Mouse (Mus musculus) E14TG2a.4 (cell line): ENCODE data around the gene Pot1b.
A peak's percentile ranks its signal among the peaks of the same experiment; 100 is the strongest.

Source experiments
- H3K27me3 ChIP-seq: 2 replicates; pipeline ENCODE4 v1.6.1; 2014; ENCODE audit warnings: low read length, control low read depth; ENCODE audit not compliant: insufficient read depth
- H3K36me3 ChIP-seq: 2 replicates; pipeline ENCODE4 v1.6.1; 2014; ENCODE audit warnings: low read length, control low read depth; ENCODE audit not compliant: insufficient read depth
- H3K4me1 ChIP-seq: replicated peaks from 2 replicates; pipeline ENCODE4 v1.6.1; 2014; ENCODE audit warnings: low read depth, low read length, control low read depth
- H3K4me3 ChIP-seq: replicated peaks from 2 replicates; pipeline ENCODE4 v1.5.1; 2014; ENCODE audit warnings: mild to moderate bottlenecking, low read length
- H3K9me3 ChIP-seq: 2 replicates; pipeline ENCODE4 v1.6.1; 2014; ENCODE audit warnings: low read length, control low read depth
- CTCF ChIP-seq: conservative IDR thresholded peaks from 2 replicates; pipeline ENCODE4 v1.5.1; 2014; ENCODE audit warnings: low read length
- NANOG ChIP-seq: IDR thresholded peaks from 2 replicates; pipeline ENCODE4 v1.6.1; 2014; ENCODE audit warnings: borderline replicate concordance, low read length, mixed read lengths
- POU5F1 ChIP-seq: IDR thresholded peaks from 2 replicates; pipeline ENCODE4 v1.6.1; 2014; ENCODE audit warnings: low read length, borderline replicate concordance

Pot1b gene

GRCm38 (mm10) chr17:55711984-55712811 is at the start of gene Pot1b:
Pot1b (minus strand) TSS chr17:55712628.
- Histone ChIP-seq H3K27me3 (no peaks in the 10 kb centered on the region), H3K9me3 (peaks cover 39% of the 10 kb centered on the region), H3K4me3 (peak within 1 kb of the TSS; percentile 88), H3K36me3 (peaks cover 5% of the 10 kb centered on the region; the same call in 1 of the 2 replicates), H3K4me1 (no peaks in the 10 kb centered on the region)
- TF ChIP-seq CTCF = no peak
- TF ChIP-seq POU5F1 = no peak
- TF ChIP-seq NANOG = no peak

GRCm38 (mm10) chr17:55751170-55751569 is 38.7 kb upstream of the Pot1b start:
- Histone ChIP-seq H3K27me3 (no peaks in the 10 kb centered on the region), H3K9me3 (no peaks in the 10 kb centered on the region), H3K4me1 (no peaks in the 10 kb centered on the region), H3K36me3 (no peaks in the 10 kb centered on the region), H3K4me3 (no peak overlapping the region)
- TF ChIP-seq CTCF = no peak
- no peak for TF ChIP-seq NANOG
- no peak for TF ChIP-seq POU5F1

- TF ChIP-seq NANOG (no peak), POU5F1 (no peak), CTCF (no peak)
- H3K4me1 ChIP-seq = no peaks in the 10 kb centered on the region
- no peak within 1 kb of the TSS for H3K4me3 ChIP-seq
- no peaks in the 10 kb centered on the region for H3K27me3 ChIP-seq
- no peaks in the 10 kb centered on the region for H3K36me3 ChIP-seq
- H3K9me3 ChIP-seq = no peaks in the 10 kb centered on the region
Measured at GRCm38 (mm10) chr17:55749786-55750185, 37.4 kb upstream of the Pot1b start, which contains the start of gene Adgre4. Adgre4 (plus strand) TSS chr17:55749984.

GRCm38 (mm10) chr17:55736675-55737074 is 24.2 kb upstream of the Pot1b start:
- H3K36me3 ChIP-seq = no peaks in the 10 kb centered on the region
- no peaks in the 10 kb centered on the region for H3K9me3 ChIP-seq
- TF ChIP-seq CTCF (no peak), NANOG (no peak), POU5F1 (no peak)
- H3K4me3 ChIP-seq = no peak overlapping the region
- H3K4me1 ChIP-seq = no peaks in the 10 kb centered on the region
- H3K27me3 ChIP-seq = no peaks in the 10 kb centered on the region

- no peaks in the 10 kb centered on the region for H3K36me3 ChIP-seq
- H3K4me3 ChIP-seq = no peak overlapping the region
- peaks cover 15% of the 10 kb centered on the region for H3K9me3 ChIP-seq
- no peaks in the 10 kb centered on the region for H3K27me3 ChIP-seq
- TF ChIP-seq NANOG (no peak), POU5F1 (no peak), CTCF (no peak)
- H3K4me1 ChIP-seq = no peaks in the 10 kb centered on the region
Measured at GRCm38 (mm10) chr17:55726193-55726592, 13.8 kb upstream of the Pot1b start.

GRCm38 (mm10) chr17:55722250-55722649 is 9.8 kb upstream of the Pot1b start:
- TF ChIP-seq NANOG = no peak
- TF ChIP-seq POU5F1 = no peak
- no peak for TF ChIP-seq CTCF
- Histone ChIP-seq H3K4me1 (no peaks in the 10 kb centered on the region), H3K36me3 (no peaks in the 10 kb centered on the region), H3K27me3 (no peaks in the 10 kb centered on the region), H3K4me3 (no peak overlapping the region), H3K9me3 (peaks cover 16% of the 10 kb centered on the region)

GRCm38 (mm10) chr17:55721270-55721669 is 8.8 kb upstream of the Pot1b start:
- Histone ChIP-seq H3K36me3 (no peaks in the 10 kb centered on the region), H3K27me3 (no peaks in the 10 kb centered on the region), H3K4me1 (no peaks in the 10 kb centered on the region), H3K4me3 (no peak overlapping the region), H3K9me3 (peaks cover 25% of the 10 kb centered on the region)
- no peak for TF ChIP-seq CTCF
- no peak for TF ChIP-seq NANOG
- TF ChIP-seq POU5F1 = no peak

- no peak overlapping the region for H3K4me3 ChIP-seq
- TF ChIP-seq NANOG (no peak), POU5F1 (no peak)
- H3K9me3 ChIP-seq = no peaks in the 10 kb centered on the region
- H3K36me3 ChIP-seq = peaks cover 5% of the 10 kb centered on the region; the same call in 1 of the 2 replicates
- H3K4me1 ChIP-seq = no peaks in the 10 kb centered on the region
- no peaks in the 10 kb centered on the region for H3K27me3 ChIP-seq
Measured at GRCm38 (mm10) chr17:55702865-55703264, 9.6 kb downstream of the Pot1b start.
